24 mouse cellular contexts compared by ENCODE assay signal in the genomic region with DNA sequence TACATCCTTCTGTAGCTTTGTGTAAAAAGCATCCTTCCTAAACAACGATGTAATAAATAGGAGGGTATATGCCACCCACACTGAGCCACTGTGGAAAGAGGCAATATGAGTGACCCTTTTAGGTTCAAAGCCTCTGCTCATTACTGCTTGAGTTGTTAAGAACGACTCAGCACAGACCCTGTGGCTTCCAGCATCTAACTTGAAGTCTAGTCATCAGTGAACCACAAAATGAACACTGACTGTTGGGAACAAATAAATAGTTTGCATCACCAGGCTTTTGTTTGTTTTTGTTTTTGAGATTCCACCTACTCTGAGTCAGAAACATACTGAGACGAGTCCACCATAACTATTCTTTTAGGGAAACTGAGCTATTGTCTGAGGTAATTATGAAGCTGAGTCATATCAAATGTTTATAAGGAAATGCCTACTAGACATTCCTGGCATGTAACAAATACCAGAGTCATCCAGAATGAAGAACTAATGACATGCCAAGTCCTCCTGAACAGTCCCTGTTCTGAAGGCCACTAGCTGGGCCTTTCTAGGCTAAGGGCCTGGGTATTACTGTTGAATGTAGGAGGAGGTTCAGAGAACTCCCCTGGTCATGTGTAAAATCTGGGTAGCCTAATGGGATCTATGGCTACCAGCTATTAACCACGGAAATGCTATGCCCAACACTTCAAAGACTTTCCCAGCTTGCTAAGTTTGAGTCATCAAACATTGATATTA.
DNase-seq lines count a peak whose midpoint lies in the region; ATAC-seq and TF ChIP-seq lines count a peak whose summit lies in the region.
"Had no signal": no experiment of that assay in that cellular context is flagged by ENCODE, and none has a peak within 500 bp of the region (broad histone marks: within the 10 kb centered on the region; RNA-seq: fewer than 3 reads in every experiment).

No protein-coding gene starts in this region.

- H3K4me1 ChIP-seq in forebrain, embryonic 12.5 days = peaks cover 5% of the 10 kb centered on the region; the same call in 1 of the 2 replicates
- peaks cover 11% of the 10 kb centered on the region for H3K4me1 ChIP-seq in neural tube, embryonic 15.5 days
- H3K4me1 ChIP-seq: forebrain, embryonic 15.5 days; heart, embryonic 12.5 days had no signal

- H3K79me2 ChIP-seq in myocyte (ENCODE audit: control insufficient read depth, insufficient read depth) = no peaks in the 10 kb centered on the region

- no peak overlapping the region for H3K9ac ChIP-seq in forebrain, embryonic 12.5 days
- no peak overlapping the region for H3K9ac ChIP-seq in neural tube, embryonic 15.5 days (replicated peaks)
- H3K9ac ChIP-seq: embryonic facial prominence, embryonic 13.5 days; forebrain, embryonic 15.5 days; heart, embryonic 12.5 days; hindbrain, embryonic 12.5 days had no signal

- H3K27ac ChIP-seq in forebrain, embryonic 12.5 days = no peak overlapping the region
- H3K27ac ChIP-seq in neural tube, embryonic 15.5 days (replicated peaks) = no peak overlapping the region
- H3K27ac ChIP-seq: embryonic facial prominence, embryonic 13.5 days; forebrain, embryonic 10.5 days; forebrain, embryonic 15.5 days; heart, adult 2 months; hindbrain, embryonic 12.5 days had no signal

- H3K4me3 ChIP-seq in myocyte = no peak overlapping the region
- H3K4me3 ChIP-seq in forebrain, embryonic 12.5 days (replicated peaks) = no peak overlapping the region
- no peak overlapping the region for H3K4me3 ChIP-seq in neural tube, embryonic 15.5 days (replicated peaks)
- H3K4me3 ChIP-seq: embryonic facial prominence, embryonic 13.5 days; forebrain, embryonic 10.5 days; forebrain, embryonic 15.5 days; heart, adult 2 months; heart, embryonic 12.5 days; hindbrain, embryonic 12.5 days had no signal

- no peak for ATAC-seq in forebrain, embryonic 12.5 days (ENCODE audit: low FRiP score)
- no peak for ATAC-seq in neural tube, embryonic 15.5 days (ENCODE audit: low FRiP score)
- ATAC-seq: activated CD4-positive, CD25-positive, alpha-beta regulatory T cell, adult 4 months; forebrain, embryonic 15.5 days; hindbrain, embryonic 16.5 days; inflammation-experienced regulatory T-cells, adult 6 months had no signal

- no peaks in the 10 kb centered on the region for H3K36me3 ChIP-seq in myocyte (ENCODE audit: control insufficient read depth, insufficient read depth)
- H3K36me3 ChIP-seq in forebrain, embryonic 12.5 days (replicated peaks) = no peaks in the 10 kb centered on the region
- H3K36me3 ChIP-seq in neural tube, embryonic 15.5 days = no peaks in the 10 kb centered on the region
- H3K36me3 ChIP-seq: embryonic facial prominence, embryonic 13.5 days; forebrain, embryonic 10.5 days; forebrain, embryonic 15.5 days; heart, embryonic 12.5 days; hindbrain, embryonic 12.5 days had no signal

- peak; percentile 72 for DNase-seq in heart, adult 11 months
- no peak for DNase-seq in heart, postnatal 14 days
- peak; percentile 13 for DNase-seq in lung, postnatal 25 days (ENCODE audit: low spot score)
- DNase-seq in lung, postnatal 4 days = no peak
- peak; percentile 33 for DNase-seq in NIH3T3 (ENCODE audit: low read depth)
- DNase-seq: adrenal gland, adult 2 months; adrenal gland, postnatal 25 days; cerebellum, adult 18-20 months; cerebellum, adult 9-11 months; cerebellum, postnatal 36 days; gastrocnemius, postnatal 36 days; heart, adult 2 months; heart, postnatal 4 days had no signal

- H3ac ChIP-seq in myocyte (ENCODE audit: control insufficient read depth, insufficient read length) = no peak overlapping the region

- no peak for TF ChIP-seq POLR2A in myocyte (IDR thresholded peaks at IDR 0.05; ENCODE audit: insufficient read length, low read depth)

- intact Hi-C loops in heart, postnatal 14 days (cut with DNase I) = no loop called here

- H3K4me2 ChIP-seq in myocyte (ENCODE audit: low read depth) = peak overlapping the region; percentile 15
- no peak overlapping the region for H3K4me2 ChIP-seq in forebrain, embryonic 12.5 days
- no peak overlapping the region for H3K4me2 ChIP-seq in neural tube, embryonic 15.5 days
- H3K4me2 ChIP-seq: embryonic facial prominence, embryonic 13.5 days; forebrain, embryonic 15.5 days; heart, embryonic 12.5 days; hindbrain, embryonic 12.5 days had no signal

- H3K9me3 ChIP-seq in forebrain, embryonic 12.5 days = no peaks in the 10 kb centered on the region
- no peaks in the 10 kb centered on the region for H3K9me3 ChIP-seq in neural tube, embryonic 15.5 days (replicated peaks)
- H3K9me3 ChIP-seq: embryonic facial prominence, embryonic 13.5 days; forebrain, embryonic 10.5 days; forebrain, embryonic 15.5 days; heart, embryonic 12.5 days; hindbrain, embryonic 12.5 days had no signal

- WGBS in forebrain, embryonic 12.5 days = 82% methylated on average over 4 of the region's 4 CpGs
- 81% methylated on average over 4 of the region's 4 CpGs for WGBS in neural tube, embryonic 15.5 days

- no peaks in the 10 kb centered on the region for H3K27me3 ChIP-seq in myocyte (ENCODE audit: control insufficient read depth, insufficient read depth, insufficient read length)
- no peaks in the 10 kb centered on the region for H3K27me3 ChIP-seq in forebrain, embryonic 12.5 days
- no peaks in the 10 kb centered on the region for H3K27me3 ChIP-seq in neural tube, embryonic 15.5 days (replicated peaks)
- H3K27me3 ChIP-seq: embryonic facial prominence, embryonic 13.5 days; forebrain, embryonic 15.5 days; heart, embryonic 12.5 days; hindbrain, embryonic 12.5 days had no signal

TF ChIP-seq in myocyte, 11 proteins besides CTCF, POLR2A, EP300 and RAD21:
- TF ChIP-seq TCF3 (IDR thresholded peaks at IDR 0.05; ENCODE audit: insufficient read length, low read depth) (no peak), POLR2AphosphoS2 (IDR thresholded peaks at IDR 0.05; ENCODE audit: insufficient read length, low read depth) (no peak), SRF (IDR thresholded peaks at IDR 0.05; ENCODE audit: control insufficient read depth, insufficient read length, low read depth) (no peak), TCF12 (IDR thresholded peaks at IDR 0.05; ENCODE audit: insufficient read depth, poor library complexity, severe bottlenecking) (no peak)
TF ChIP-seq in myocyte: peak in this region for 0.

Comparison
In these comparisons a context has a peak if more than half of its experiments do, and no peak if none do; other contexts are left out.
1. DNase-seq: peak in heart, adult 11 months (single experiment), lung, postnatal 25 days (single experiment) and NIH3T3 (single experiment); none in heart, postnatal 14 days (0 of 2) and lung, postnatal 4 days (0 of 2).